Mouse (Mus musculus): ENCODE data around the gene Drg1. TPM values are rescaled to one million over a fixed set of nuclear protein-coding genes. Genes with fewer than 3 reads are reported as not detected.
"Not testable (repeated sequence)": the region's sequence is repeated elsewhere in the genome, so short reads cannot be mapped to it uniquely, and the experiment has no call there.

Gene Drg1
- total RNA-seq, 2 experiments from 2014 or later: 66.1 to 79.9 TPM

- peak; percentile 42 for ATAC-seq (replicated peaks; ENCODE audit: low FRiP score, poor library complexity, severe bottlenecking)
Measured at GRCm38 (mm10) chr11:3173425-3174318, 92.5 kb downstream of the Drg1 start.

- ATAC-seq (replicated peaks; ENCODE audit: low FRiP score, poor library complexity, severe bottlenecking): not testable (repeated sequence)
Measured at GRCm38 (mm10) chr11:3172526-3172925, 93.7 kb downstream of the Drg1 start.

- ATAC-seq (replicated peaks; ENCODE audit: low FRiP score, poor library complexity, severe bottlenecking): not testable (repeated sequence)
Measured at GRCm38 (mm10) chr11:3171931-3172330, 94.3 kb downstream of the Drg1 start.

GRCm38 (mm10) chr11:3169042-3169441 is 97.2 kb downstream of the Drg1 start:
- ATAC-seq (replicated peaks; ENCODE audit: low FRiP score, poor library complexity, severe bottlenecking): not testable (repeated sequence)

GRCm38 (mm10) chr11:3167571-3168001 is 98.6 kb downstream of the Drg1 start:
- ATAC-seq (replicated peaks; ENCODE audit: low FRiP score, poor library complexity, severe bottlenecking): peak; percentile 10; the same call in 1 of the 2 replicates

GRCm38 (mm10) chr11:3167129-3167528 is 99.1 kb downstream of the Drg1 start:
- peak; percentile 9; the same call in 1 of the 2 replicates for ATAC-seq (replicated peaks; ENCODE audit: low FRiP score, poor library complexity, severe bottlenecking)

DNA sequence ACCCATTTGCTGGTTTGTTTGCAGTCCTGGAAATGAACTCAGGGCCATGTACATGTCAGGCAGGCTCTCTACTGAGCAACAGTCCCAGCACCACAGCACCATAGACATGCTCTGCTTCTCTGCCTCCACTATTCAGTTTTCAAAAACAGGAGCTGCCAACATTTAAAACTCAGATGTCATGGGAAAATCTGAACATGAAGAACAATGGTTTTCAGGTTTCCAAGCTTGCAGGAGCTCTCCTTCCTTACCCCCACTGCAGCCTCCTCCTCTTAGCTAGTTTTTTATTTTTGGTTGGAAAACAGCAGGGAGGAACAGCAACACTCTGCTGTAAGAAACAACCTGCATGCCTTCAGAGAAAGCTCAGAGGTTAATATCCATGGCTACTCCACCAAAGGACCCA is 99.9 kb downstream of the Drg1 start:
- ATAC-seq (replicated peaks; ENCODE audit: low FRiP score, poor library complexity, severe bottlenecking): not testable (repeated sequence)

DNA sequence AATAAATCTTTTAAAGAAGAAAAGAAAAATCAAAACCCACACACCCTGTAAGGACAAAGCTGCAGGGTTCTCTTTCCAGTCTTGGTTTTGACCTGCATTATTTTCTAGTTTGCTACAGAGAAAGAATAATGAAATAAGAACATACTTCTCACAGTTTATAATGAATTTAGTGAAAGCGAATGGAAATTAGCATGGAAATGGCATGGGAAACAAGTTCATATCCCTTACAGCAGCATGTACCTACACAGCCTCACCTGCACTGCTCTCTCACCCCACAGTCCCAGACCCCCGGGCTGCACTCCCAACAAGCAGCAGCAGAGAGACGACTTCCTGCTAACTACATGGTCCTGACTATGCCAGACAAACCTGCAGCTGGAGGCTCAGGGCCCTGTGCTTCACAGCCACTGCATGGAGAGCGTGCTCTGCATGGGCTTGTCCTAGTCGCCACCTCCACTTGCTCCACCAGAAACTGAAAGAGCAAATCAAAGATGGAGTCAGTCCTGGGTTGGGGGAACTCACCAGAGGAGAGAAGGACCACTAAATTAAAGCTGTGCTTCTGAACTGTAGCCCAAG is 100.9 kb downstream of the Drg1 start:
- peak; percentile 12; the same call in 1 of the 2 replicates for ATAC-seq (replicated peaks; ENCODE audit: low FRiP score, poor library complexity, severe bottlenecking)

- not testable (repeated sequence) for ATAC-seq (replicated peaks; ENCODE audit: low FRiP score, poor library complexity, severe bottlenecking)
Measured at GRCm38 (mm10) chr11:3163661-3164060, 102.6 kb downstream of the Drg1 start.

GRCm38 (mm10) chr11:3163122-3163521 is 103.1 kb downstream of the Drg1 start:
- ATAC-seq (replicated peaks; ENCODE audit: low FRiP score, poor library complexity, severe bottlenecking): not testable (repeated sequence)

- ATAC-seq (replicated peaks; ENCODE audit: low FRiP score, poor library complexity, severe bottlenecking): peak; percentile 6
Measured at GRCm38 (mm10) chr11:3162236-3162897, 103.8 kb downstream of the Drg1 start.

DNA sequence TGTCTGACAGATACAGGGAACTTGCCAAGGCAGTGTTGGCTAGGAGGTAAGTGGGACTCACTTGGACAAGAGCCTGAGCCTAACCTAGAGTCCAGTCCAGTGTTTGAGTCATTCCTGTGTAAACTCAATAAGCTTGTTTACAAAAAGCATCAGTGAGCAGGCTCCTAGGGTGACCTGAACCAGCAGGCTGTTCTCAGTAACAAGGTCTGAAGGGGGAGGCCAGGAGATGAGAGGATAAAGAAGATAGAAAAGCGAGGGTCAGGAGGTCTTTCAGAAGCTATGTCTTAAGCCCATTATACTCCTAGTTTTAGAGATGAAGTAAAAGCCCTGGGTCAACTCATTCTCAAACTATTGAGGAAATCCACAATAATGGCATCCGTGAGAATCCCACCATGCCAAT is 104.8 kb downstream of the Drg1 start:
- 0 out of 2 replicates have a peak, but pooled peaks have one; percentile 6 for ATAC-seq (replicated peaks; ENCODE audit: low FRiP score, poor library complexity, severe bottlenecking)

GRCm38 (mm10) chr11:3158800-3159199 is 107.4 kb downstream of the Drg1 start:
- not testable (repeated sequence) for ATAC-seq (replicated peaks; ENCODE audit: low FRiP score, poor library complexity, severe bottlenecking)

GRCm38 (mm10) chr11:3157996-3158395 is 108.2 kb downstream of the Drg1 start:
- ATAC-seq (replicated peaks; ENCODE audit: low FRiP score, poor library complexity, severe bottlenecking): not testable (repeated sequence)

GRCm38 (mm10) chr11:3156991-3157390 is 109.2 kb downstream of the Drg1 start:
- ATAC-seq (replicated peaks; ENCODE audit: low FRiP score, poor library complexity, severe bottlenecking): 0 out of 2 replicates have a peak, but pooled peaks have one; percentile 9

GRCm38 (mm10) chr11:3153666-3154397 is 112.4 kb downstream of the Drg1 start:
- ATAC-seq (replicated peaks; ENCODE audit: low FRiP score, poor library complexity, severe bottlenecking): not testable (repeated sequence)

DNA sequence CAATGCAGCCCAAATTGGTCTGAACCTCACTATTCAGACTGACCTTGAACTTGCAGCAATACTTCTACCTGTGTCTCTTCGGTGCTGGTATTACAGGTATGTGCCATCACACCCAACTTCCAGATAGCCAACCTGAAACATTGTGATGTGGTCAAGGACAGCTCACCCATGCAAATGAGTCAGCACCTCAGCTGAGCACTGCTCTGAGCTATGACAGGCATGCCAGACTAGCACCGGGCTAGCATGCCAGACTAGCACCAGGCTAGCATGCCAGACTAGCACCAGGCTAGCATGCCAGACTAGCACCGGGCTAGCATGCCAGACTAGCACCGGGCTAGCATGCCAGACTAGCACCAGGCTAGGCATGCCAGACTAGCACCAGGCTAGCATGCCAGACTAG is 114.9 kb downstream of the Drg1 start:
- ATAC-seq (replicated peaks; ENCODE audit: low FRiP score, poor library complexity, severe bottlenecking): 0 out of 2 replicates have a peak, but pooled peaks have one; percentile 8

DNA sequence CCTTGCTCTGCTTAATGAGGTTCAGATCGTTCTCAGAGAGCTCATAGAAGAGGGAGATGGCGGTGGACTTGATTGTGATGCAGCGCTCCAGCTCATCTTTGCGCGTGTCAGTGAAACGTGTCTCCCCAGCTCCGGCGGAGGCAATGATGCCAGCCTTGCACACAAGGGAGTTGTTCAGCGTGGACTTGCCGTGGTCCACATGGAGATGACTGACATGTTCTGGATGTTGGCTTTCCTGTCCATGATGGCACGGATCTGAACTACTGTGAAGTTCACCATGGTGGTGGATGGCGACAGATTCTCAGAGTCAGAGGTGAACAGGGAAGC is 115.6 kb downstream of the Drg1 start:
- ATAC-seq (replicated peaks; ENCODE audit: low FRiP score, poor library complexity, severe bottlenecking): not testable (repeated sequence)

DNA sequence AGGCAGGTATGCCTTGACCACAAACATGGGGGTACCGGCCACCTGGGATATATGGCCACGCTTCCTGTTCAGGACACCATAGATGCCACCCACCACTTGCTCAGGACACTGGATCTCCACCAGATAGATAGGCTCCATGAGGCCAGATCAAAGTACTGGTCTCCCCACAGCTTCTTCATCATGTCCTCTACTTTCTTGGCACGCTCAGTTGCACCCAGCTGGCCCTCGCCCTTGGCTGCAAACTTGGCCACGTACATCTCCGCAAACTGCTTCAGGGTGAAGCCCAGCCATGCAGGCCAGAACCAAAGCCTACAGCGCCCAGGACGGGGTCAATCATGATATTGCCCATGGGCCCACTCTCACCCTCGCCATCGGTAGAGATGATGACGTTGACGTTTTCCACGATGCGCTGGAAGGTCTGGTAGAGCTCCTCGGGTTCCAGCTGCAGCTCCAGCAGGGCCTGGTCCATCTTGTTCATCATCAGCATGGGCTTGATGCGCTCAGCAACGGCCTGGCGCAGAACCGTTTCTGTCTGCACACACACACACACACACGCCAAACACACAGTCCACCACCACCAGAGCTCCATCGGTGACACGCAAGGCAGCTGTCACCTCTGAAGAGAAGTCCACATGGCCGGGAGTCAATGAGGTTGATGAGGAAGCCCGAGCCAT is 116.1 kb downstream of the Drg1 start:
- ATAC-seq (replicated peaks; ENCODE audit: low FRiP score, poor library complexity, severe bottlenecking): 0 out of 2 replicates have a peak, but pooled peaks have one; percentile 5
